22 mouse cellular contexts compared by ENCODE assay signal in the genomic region with DNA sequence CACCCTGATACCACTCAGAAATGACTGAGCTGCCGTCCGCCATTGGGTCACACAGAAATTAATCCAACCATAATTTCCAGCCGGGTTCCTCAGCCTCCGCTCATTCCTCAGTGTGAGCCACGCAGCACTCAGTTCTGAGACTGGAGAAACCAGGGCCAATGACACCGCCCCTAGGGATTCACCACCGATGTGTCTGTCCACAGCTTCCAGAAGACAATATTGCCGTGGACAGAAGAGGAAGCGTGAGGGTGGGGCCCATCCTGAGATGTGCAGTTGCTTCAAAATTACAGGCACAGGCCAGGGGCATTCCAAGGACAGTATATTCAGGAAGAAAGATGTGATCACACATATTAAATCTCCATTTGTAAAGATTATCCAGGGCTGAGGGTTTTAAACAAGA.
"Had no signal": no experiment of that assay in that cellular context is flagged by ENCODE, and none has a peak within 500 bp of the region (broad histone marks: within the 10 kb centered on the region; RNA-seq: fewer than 3 reads in every experiment).

No protein-coding gene starts in this region.

- H3K27ac ChIP-seq: hindbrain, postnatal 0 days; layer of hippocampus, adult 2 months; limb, embryonic 10.5 days; limb, embryonic 13.5 days; liver, embryonic 12.5 days; liver, embryonic 15.5 days; macrophage; midbrain, embryonic 12.5 days; midbrain, embryonic 15.5 days; neural tube, embryonic 12.5 days; neural tube, embryonic 15.5 days; stomach, postnatal 0 days had no signal

- H3K27me3 ChIP-seq: limb, embryonic 13.5 days; liver, embryonic 12.5 days; liver, embryonic 15.5 days; midbrain, embryonic 12.5 days; midbrain, embryonic 15.5 days; neural tube, embryonic 12.5 days; neural tube, embryonic 15.5 days had no signal

- H3K4me1 ChIP-seq: limb, embryonic 10.5 days; limb, embryonic 13.5 days; liver, embryonic 12.5 days; liver, embryonic 15.5 days; midbrain, embryonic 12.5 days; midbrain, embryonic 15.5 days; neural tube, embryonic 12.5 days; neural tube, embryonic 15.5 days had no signal

- ATAC-seq: hindbrain, postnatal 0 days; inflammation-experienced regulatory T-cells, adult 6 months; intestine, embryonic 16.5 days; liver, embryonic 12.5 days; midbrain, embryonic 15.5 days had no signal

- DNase-seq: kidney, adult 8-10 months; layer of hippocampus, adult 9-11 months; liver; lung, embryonic 14.5 days; right cerebral cortex, adult 18-20 months; right cerebral cortex, postnatal 14 days; right cerebral cortex, postnatal 4 days; thymus, postnatal 25 days had no signal

- H3K4me3 ChIP-seq: layer of hippocampus, adult 2 months; limb, embryonic 10.5 days; limb, embryonic 13.5 days; liver, embryonic 12.5 days; liver, embryonic 15.5 days; midbrain, embryonic 12.5 days; midbrain, embryonic 15.5 days; neural tube, embryonic 12.5 days; neural tube, embryonic 15.5 days had no signal

- H3K4me2 ChIP-seq: limb, embryonic 13.5 days; liver, embryonic 12.5 days; liver, embryonic 15.5 days; lung, embryonic 14.5 days; midbrain, embryonic 12.5 days; midbrain, embryonic 15.5 days; neural tube, embryonic 12.5 days; neural tube, embryonic 15.5 days had no signal

- H3K36me3 ChIP-seq: limb, embryonic 10.5 days; limb, embryonic 13.5 days; liver, embryonic 12.5 days; liver, embryonic 15.5 days; midbrain, embryonic 12.5 days; midbrain, embryonic 15.5 days; neural tube, embryonic 12.5 days; neural tube, embryonic 15.5 days had no signal

- H3K9ac ChIP-seq: limb, embryonic 13.5 days; liver, embryonic 12.5 days; liver, embryonic 15.5 days; lung, embryonic 14.5 days; midbrain, embryonic 12.5 days; midbrain, embryonic 15.5 days; neural tube, embryonic 12.5 days; neural tube, embryonic 15.5 days had no signal

- H3K9me3 ChIP-seq: limb, embryonic 10.5 days; limb, embryonic 13.5 days; liver, embryonic 12.5 days; liver, embryonic 15.5 days; midbrain, embryonic 12.5 days; midbrain, embryonic 15.5 days; neural tube, embryonic 12.5 days; neural tube, embryonic 15.5 days had no signal
